Mouse (Mus musculus) G1E-ER4 (cell line): ENCODE data around the gene Emsy. TPM values are rescaled to one million over a fixed set of nuclear protein-coding genes. Genes with fewer than 3 reads are reported as not detected.

Experiments
- GATA1 ChIP-seq: IDR thresholded peaks from one replicate; pipeline ENCODE4 v1.8.0; 2012; ENCODE audit warnings: low read length, inconsistent platforms
- polyA plus RNA-seq: library from polyadenylated mRNA; stranded (reverse); fragments of >175 nt; gene quantifications from 2 replicates; pipeline ENCODE4 v1.2.3, GENCODE M21; 2012

The Emsy gene
- polyA plus RNA-seq = 2.3 and 2.8 TPM in 2 replicates

DNA sequence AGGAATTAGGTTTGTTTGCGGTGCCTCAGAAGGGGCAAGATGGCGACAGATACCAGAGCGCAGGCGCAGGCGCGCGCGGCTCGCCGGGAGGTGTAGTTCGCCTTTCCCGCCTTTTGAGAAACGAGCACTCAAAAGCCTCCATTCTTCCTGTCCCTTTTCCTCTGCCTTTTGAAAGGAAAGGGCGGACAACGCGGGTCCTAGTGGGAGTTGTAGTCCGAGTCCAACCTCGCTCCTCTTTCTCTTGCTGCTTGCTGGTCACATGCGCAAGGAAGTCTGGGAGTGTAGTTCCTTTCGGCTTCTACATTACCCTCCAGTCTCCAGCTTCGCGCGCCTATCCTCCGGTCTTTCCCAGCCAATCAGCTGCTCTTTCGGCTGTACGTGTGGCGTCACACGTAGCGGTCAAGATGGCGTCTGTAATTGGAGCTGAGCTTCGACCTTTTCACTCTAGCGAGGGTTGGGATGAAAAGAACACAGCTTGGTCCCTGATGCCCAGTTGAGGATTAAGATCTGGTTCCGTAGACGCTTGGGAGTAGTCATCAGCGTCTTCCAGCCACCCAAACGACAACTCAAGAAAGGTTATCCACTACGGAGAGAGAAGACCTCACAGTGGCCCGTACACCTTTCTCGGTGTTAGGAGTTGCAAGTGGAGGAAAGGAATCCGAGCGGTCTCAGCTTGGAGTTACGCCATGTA lies at the start of gene Emsy:
TSS of gene Emsy (minus strand) at position 253 of the 691 bp plus-strand sequence.
- no peak for TF ChIP-seq GATA1

DNA sequence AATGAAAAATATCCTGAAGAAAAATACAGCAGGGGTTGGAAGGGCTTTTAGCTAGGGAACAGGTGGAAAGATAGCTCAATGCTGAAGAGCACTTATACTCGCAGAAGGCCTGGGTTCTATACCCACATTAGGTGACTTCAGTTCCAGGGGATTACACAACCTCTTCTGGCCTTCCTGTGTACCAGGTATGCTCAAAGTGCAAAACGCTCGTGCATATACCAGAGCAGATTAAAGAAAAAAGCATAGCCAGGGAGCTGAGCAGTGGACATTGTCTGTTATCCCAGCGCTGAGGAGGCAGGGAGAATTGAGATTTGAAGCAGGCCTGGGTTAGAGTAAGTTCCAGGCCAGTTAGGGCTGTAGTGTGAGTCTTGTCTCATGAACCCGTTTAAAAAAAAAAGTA lies 47.7 kb upstream of the Emsy start:
- TF ChIP-seq GATA1 = no peak

DNA sequence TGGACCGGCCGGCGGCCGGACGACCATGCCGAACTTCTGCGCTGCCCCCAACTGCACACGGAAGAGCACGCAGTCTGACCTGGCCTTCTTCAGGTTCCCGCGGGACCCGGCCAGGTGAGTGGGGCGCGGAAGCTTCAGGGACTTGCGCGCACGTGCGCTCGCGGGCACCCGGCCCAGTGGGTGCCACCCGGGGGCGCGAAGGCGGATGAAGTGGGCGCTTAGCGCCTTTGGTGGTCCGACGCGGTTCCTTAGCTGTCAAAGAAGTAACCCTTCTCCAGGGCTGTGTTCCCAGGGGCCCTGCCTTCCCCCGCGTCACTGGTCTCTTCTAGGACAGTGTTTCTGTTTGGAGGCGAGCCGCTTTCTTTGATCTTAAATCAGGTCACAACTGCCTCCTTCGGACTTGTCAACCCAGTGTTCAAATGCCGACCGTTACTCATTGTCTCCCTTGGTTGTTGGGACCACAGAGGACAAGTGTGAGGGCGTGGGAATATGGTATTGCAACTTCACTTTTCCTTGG lies 46.8 kb upstream of the Emsy start:
- TF ChIP-seq GATA1 = no peak

DNA sequence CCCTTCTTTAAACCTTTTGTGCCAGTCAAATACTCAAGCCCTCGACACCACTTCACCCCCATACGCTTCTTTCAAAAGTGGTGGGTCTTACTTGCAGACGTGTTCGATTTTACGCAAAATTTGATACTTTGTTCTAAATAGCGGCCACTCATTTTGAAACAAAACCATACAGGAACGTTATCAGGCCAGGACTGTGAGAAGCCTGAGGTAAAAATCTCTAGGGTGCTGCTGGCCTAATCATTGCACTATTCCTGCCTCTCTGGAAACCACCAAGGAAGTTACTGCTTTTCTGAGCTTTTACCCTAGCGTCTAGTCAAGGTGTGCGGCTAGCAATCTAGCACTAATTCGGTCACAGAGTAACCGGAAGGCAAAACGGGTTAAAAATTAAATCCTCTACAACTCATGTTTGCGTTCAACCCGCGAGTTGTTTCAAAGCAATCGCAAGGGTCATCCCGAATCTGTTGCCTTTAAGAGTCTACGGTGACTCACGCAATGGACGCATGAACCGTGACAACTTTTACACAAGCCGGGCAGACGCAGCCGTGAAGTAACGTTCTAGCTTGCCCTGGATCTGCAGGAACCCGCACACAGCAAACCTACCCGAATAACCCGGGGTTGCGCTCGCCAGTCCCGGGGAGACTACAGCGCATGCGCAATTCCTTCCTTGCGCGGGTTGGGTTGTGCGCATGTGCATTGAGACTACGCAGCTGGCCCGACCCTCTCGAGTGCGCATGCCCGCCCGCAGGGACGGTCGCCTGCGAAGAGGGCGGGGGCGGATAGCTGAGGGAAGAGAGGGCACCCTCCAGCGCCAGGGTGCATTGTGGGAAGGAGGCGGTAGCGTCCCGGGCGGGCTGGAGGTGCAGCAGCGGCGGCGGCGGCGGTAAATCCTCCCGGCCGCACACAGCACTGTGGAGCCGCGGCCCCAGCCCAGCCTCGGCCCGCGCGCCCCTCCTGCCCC lies 46.0 kb upstream of the Emsy start, which contains the start of gene Thap12:
TSS of gene Thap12 (plus strand) at position 821 of the 958 bp plus-strand sequence.
- no peak for TF ChIP-seq GATA1

DNA sequence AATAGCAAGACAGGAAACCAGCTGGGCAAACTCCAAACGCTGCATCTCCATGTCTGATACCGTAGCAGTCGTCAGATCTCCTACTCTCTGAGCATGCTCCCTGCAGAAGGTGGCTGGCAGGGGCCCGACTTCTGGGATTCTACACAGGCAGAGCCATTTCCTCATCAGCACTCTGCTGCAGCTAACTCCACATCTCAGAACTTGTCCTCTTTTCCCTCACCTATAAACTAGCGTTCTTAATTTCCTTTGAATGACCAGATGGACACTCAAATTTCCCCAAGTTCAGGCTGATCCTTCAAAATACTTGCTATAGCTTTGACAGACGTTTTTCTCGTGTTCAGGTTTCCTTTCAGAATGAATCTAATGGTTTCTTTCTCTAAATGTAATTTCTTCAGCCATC lies 45.2 kb upstream of the Emsy start:
- TF ChIP-seq GATA1 = no peak

DNA sequence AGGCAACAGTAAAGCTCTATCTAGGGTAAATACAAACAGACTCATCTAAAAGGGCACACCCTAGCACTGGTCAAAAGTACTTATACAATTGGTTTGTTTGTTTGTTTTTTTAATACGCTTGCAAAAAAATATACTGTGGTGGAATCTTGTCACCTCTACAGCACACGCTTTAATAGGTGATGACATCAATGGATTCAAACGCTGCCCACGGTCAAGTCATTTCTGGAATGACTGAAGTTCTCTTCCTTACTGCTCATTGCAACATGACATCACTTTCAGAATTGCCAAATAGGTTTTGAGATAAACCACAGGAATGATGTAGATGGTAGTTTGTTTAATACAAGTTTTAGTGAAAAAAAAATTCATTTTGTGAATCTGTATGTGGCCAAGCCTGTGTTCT lies 42.0 kb upstream of the Emsy start:
- no peak for TF ChIP-seq GATA1

DNA sequence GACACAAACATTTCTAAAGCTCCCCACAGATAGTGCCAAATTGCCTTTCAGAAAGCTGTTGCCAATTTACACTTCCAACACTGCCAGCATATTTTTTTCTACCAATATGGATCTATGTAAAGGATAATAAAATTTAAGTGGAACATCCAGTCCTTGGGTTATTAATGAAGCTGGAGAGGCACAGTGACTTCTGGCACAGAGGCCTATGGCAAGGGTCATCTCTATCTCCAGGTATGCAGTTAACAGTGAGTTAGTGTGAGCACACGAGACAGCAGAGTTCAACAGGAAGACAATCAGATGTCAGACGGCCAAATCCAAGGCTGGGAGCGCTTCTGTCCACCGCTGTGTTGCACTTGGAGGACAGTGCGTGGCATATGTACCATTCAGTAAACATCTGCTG lies 41.5 kb upstream of the Emsy start:
- TF ChIP-seq GATA1 = no peak

DNA sequence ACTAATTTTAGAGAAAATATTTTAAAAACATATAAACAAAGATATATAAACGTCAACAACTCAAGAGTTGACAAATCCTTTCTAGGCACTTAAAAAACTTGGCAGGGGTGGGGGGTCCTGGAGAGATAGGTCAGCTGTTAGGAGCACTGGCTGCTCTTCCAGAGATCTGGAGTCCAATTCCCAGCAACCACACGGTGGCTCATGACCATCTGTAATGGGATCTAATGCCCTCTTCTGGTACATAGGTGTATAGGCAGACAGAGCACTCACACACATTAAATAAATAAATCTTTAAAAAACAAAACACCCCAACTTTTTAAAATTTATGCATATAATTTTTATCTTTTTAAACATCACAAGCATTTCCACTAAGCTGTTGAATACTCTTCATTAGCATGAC lies 40.9 kb upstream of the Emsy start:
- no peak for TF ChIP-seq GATA1

DNA sequence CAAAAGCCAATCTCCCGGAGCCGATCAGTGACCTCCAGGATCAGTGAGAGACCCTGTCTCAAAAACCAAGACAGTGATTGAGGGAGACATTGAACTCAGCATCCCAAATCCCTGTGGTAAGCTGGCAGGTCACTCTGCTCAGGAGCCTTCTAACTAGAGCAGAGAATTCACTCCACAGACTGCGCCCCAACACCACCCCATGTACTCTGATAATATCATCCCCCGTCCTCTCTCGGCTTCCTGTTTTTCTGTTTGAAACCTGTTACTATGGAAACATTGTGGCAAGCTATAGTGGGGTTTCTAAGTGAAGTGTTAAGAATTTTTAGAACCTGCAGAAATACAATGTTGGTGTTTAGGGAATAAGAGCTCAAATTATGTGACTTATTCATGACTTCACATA lies 37.5 kb upstream of the Emsy start:
- no peak for TF ChIP-seq GATA1

DNA sequence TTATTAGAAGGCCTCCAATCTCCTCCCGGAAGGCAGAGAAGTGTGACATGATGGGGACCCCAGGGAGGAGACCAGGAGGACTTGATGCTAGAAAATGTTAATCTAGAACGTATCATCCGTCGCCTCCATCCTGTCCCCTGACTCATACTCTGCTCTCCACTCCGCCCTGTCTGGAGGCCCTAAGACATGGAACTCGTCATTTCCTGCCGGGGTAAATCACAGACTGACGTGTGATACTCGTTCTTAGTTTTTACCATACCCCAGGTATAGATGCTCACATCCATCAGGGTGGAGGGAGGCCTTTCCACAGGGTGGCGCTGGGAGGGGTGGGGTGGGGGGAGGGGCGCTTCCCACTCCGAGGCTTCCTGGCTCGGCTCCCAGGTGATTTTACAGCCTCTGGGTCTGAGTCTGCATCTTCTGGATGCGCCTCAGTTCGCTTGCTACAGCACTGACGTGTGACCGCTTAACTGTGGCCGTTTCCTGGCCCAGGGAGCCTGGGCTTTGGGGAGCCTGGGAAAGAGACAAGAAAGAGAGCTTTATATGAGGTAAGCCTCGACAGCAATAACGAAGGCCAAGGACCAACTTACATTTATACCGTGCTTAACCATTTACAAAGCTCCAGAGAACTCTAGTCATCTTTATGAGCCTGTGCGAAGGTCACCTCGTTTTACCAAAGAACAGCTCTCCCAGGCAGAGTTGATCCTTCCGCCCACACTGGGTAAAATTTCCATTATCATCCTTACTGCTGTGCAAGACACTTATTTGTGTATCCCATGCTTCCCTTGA lies 36.4 kb upstream of the Emsy start:
- no peak for TF ChIP-seq GATA1

DNA sequence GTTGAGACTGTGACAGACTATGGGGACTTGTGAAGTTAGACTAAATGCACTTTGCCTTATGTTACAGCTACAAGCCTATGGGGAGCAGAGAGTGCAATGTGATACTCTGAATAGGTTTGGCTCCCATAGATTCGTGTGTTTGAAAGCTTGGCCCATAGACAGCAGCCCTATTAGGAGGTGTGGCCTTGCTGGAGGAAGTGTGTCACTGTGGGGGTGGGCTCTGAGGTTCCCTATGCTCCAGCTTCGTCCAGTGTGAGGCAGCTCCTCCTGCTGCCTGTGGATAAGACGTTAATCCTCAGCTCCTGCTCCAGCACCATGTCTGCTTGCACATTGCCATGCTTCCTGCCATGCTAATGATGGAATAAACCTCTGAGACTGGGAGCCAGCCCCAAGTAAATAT lies 34.2 kb upstream of the Emsy start:
- TF ChIP-seq GATA1 = no peak

DNA sequence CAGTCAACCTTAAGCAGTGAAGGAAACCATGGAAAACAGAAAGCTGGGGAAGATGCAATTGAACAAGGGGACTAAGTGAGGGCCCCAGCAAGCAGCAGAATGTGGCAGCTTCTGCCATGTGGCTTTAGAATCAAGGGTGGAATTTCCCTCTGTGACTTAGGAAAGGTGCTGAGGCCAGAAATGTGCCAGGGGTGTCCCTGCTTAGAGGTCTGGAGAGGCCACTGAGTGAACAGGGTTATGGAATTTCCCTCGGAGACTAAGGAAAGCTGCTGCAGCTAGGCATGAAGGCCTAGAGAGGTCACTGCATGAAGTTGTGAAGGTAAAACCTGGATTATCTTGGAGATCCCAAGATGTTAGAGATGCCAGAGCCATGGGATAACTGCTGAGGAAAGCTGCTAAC lies 33.5 kb upstream of the Emsy start:
- no peak for TF ChIP-seq GATA1

DNA sequence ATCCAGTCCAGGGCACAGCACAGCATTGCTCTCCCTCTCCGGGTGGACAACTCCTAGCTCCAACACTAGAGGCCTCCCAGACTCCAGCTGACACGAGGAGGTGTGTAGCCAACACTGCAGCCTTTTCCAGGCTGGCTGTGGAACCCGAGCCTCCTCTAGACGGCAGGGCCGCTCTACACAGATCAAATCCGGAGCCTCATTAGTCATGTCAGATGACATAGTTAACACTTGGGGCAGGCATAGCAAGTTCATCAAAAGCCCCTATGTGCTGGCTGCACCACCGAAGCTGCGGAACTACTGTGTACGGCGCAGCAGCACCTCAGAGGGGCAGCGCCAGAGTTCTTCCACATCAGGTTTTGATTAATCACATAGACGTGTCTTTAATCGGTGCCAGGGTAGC lies 29.3 kb upstream of the Emsy start:
- TF ChIP-seq GATA1 = no peak

DNA sequence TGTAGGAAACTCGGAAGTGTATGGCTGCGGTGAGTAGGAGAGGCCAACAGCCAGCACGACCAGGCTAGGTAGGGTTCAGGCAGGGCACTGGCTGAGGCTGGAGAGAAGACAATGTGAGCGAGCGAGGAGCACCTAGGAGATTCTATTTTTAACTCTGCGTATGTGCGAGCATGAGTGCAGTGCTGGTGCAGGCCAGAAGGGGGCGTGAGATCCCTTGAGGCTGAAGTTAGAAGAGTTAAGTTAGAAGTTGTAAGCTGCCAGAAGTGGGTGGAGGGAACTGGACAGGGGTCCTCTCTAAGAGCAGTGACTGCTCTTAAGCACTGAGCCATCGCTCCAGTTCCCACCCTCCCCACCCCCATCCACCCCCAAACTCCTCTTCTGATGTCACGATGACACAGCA lies 26.2 kb upstream of the Emsy start:
- no peak for TF ChIP-seq GATA1

DNA sequence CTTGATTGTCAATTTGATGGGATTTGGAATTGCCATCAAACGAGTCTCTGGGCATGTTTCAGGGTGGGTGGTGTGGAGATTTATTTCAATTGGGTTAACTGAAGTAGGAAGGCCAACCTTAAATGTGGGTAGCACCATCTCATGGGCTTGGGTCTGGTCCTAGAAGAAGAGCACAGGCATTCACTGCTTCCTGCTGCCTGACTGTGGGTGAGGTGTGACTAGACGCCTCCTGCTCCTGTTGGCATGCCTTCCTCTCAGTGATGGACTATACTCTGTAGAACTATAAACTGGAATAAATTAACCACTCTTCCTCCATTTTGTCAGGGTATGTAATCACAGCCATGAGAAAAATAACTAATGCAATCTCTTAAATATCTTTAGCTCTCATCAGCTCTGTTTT lies 24.1 kb upstream of the Emsy start:
- no peak for TF ChIP-seq GATA1

DNA sequence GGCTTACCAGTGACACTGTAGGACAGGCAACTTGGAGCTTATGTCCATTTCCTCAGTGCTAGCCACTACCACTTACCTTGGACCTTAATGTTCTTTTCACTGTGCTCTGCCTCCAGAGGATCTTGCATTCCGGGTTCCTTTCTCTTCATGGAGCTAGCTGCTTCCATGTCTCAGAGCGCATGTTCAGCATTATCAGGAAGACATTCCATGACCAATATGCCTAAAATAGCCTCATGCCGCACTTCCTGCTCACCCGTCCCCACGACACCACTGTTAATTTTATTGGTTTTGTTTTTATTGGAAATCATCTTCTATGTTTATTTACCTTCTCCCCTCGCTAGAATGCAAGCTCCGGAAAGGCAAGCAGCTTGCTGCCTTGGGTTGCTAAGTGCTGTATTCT lies 21.9 kb upstream of the Emsy start:
- TF ChIP-seq GATA1 = no peak

DNA sequence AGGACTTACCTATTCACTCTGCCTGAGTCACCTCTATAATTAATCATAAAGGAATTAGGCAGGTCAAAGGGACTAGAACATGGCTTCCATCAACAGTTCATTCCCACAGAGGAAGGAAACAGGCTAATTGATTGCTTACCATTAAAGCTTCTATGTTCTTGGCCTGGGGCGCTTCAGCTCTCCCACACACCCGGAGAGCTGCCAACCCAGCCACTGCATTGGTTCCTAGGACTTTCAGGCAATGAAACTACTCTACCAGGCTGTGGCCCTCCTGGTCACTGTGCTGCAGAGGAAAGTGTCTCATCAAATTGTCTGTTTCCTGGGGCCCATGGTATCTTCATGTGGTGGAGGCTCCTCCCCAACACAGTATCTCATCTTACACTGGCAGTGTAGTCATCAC lies 20.9 kb upstream of the Emsy start:
- no peak for TF ChIP-seq GATA1
